Mouse (Mus musculus): ENCODE measurements around the gene Apobec2. TPM values are rescaled to one million over a fixed set of nuclear protein-coding genes. Genes with fewer than 3 reads are reported as not detected.
A peak's percentile ranks its signal among the peaks of the same experiment; 100 is the strongest.

Apobec2 gene
- total and polyA plus RNA-seq, 3 experiments, result 0.21 to 0.70 TPM; not detected in 1

GRCm38 (mm10) chr17:48410299-48410785, 22.4 kb downstream of the Apobec2 start:
- H3K9ac ChIP-seq (ENCODE audit: insufficient read depth, low read depth), result peak overlapping the region; percentile 97
- H3K27me3 ChIP-seq (replicated peaks), result no peaks in the 10 kb centered on the region
- peaks cover 46% of the 10 kb centered on the region for H3K79me2 ChIP-seq (replicated peaks; ENCODE audit: control insufficient read depth, extremely low read depth, insufficient read depth, poor library complexity, severe bottlenecking)
- DNase-seq (ENCODE audit: extremely low read depth), result no peak
- dilution Hi-C loops (cut with MboI; ENCODE audit: extremely low pct_ligation_motif_present, extremely low pct_unique_long_range_greater_than_20kb, low sequenced_read_pairs) (no loop called here), in situ Hi-C loops (cut with MboI; ENCODE audit: low pct_ligation_motif_present, low pct_unique_long_range_greater_than_20kb, low sequenced_read_pairs) (no loop called here)
- peak overlapping the region; percentile 61 to 93 (median 86) for H3K4me3 ChIP-seq (replicated peaks in 1 of 3; ENCODE audit: low read depth in 2 of 3, low read length in 2 of 3, poor library complexity in 1 of 3)
- TF ChIP-seq SIN3A (IDR thresholded peaks at IDR 0.05; ENCODE audit: low read length) (0 out of 2 replicates have a peak, but pooled peaks have one; percentile 14), ZKSCAN1 (IDR thresholded peaks at IDR 0.05; ENCODE audit: borderline replicate concordance, low read depth, low read length) (no peak), CHD1 (IDR thresholded peaks at IDR 0.05; ENCODE audit: low read depth, low read length) (0 out of 2 replicates have a peak, but pooled peaks have one; percentile 10)
- H3K9me3 ChIP-seq (replicated peaks; ENCODE audit: low read length), result no peaks in the 10 kb centered on the region
- H3K4me1 ChIP-seq (ENCODE audit: control insufficient read depth in 1 of 2, insufficient read depth in 2 of 2), result peaks cover 10 to 43% of the 10 kb centered on the region in 2 experiments
- peak overlapping the region; percentile 47 for H3K4me2 ChIP-seq (ENCODE audit: insufficient read depth, low read depth, poor library complexity, severe bottlenecking)
- peak overlapping the region; percentile 89 for H3K27ac ChIP-seq (ENCODE audit: insufficient read depth, low read depth)
- H3K36me3 ChIP-seq (replicated peaks in 1 of 2; ENCODE audit: control insufficient read depth in 1 of 2, insufficient read depth in 1 of 2, low read length in 1 of 2), result peaks cover 19 to 54% of the 10 kb centered on the region in 2 experiments

- H3K27ac ChIP-seq (ENCODE audit: insufficient read depth, low read depth), result peak within 1 kb of the TSS; percentile 97
- dilution Hi-C loops (cut with MboI; ENCODE audit: extremely low pct_ligation_motif_present, extremely low pct_unique_long_range_greater_than_20kb, low sequenced_read_pairs), result no loop called here
- H3K4me3 ChIP-seq (replicated peaks in 1 of 3; ENCODE audit: low read depth in 2 of 3, low read length in 2 of 3, poor library complexity in 1 of 3), result peak within 1 kb of the TSS; percentile 86 to 97 (median 93)
- H3K9ac ChIP-seq (ENCODE audit: insufficient read depth, low read depth), result peak within 1 kb of the TSS; percentile 97
- peaks cover 10 to 49% of the 10 kb centered on the region in 2 experiments for H3K4me1 ChIP-seq (ENCODE audit: control insufficient read depth in 1 of 2, insufficient read depth in 2 of 2)
- peaks cover 13 to 52% of the 10 kb centered on the region in 2 experiments for H3K36me3 ChIP-seq (replicated peaks in 1 of 2; ENCODE audit: control insufficient read depth in 1 of 2, insufficient read depth in 1 of 2, low read length in 1 of 2)
- H3K27me3 ChIP-seq (replicated peaks), result no peaks in the 10 kb centered on the region
- H3K9me3 ChIP-seq (replicated peaks; ENCODE audit: low read length), result no peaks in the 10 kb centered on the region
- in situ Hi-C loops (cut with MboI; ENCODE audit: low pct_ligation_motif_present, low pct_unique_long_range_greater_than_20kb, low sequenced_read_pairs), result no loop called here
- peak; percentile 100 for DNase-seq (ENCODE audit: extremely low read depth)
- H3K79me2 ChIP-seq (replicated peaks; ENCODE audit: control insufficient read depth, extremely low read depth, insufficient read depth, poor library complexity, severe bottlenecking), result peaks cover 50% of the 10 kb centered on the region
- H3K4me2 ChIP-seq (ENCODE audit: insufficient read depth, low read depth, poor library complexity, severe bottlenecking), result peak within 1 kb of the TSS; percentile 96
- TF ChIP-seq USF2 (conservative IDR thresholded peaks at IDR 0.05; ENCODE audit: low read depth, low read length), result no peak
- TF ChIP-seq EP300 (IDR thresholded peaks at IDR 0.05; ENCODE audit: low read length), result no peak
- TF ChIP-seq SIN3A (IDR thresholded peaks at IDR 0.05; ENCODE audit: low read length), result peak; percentile 84; the same call in 1 of the 2 replicates
- TF ChIP-seq KAT2A (IDR thresholded peaks at IDR 0.05; ENCODE audit: insufficient replicate concordance, low read length), result peak; percentile 75; the same call in 1 of the 2 replicates
- peak; percentile 83; the same call in 1 of the 2 replicates for TF ChIP-seq MYC (IDR thresholded peaks at IDR 0.05; ENCODE audit: low read depth, low read length)
- TF ChIP-seq UBTF (IDR thresholded peaks at IDR 0.05; ENCODE audit: low read depth, low read length), result peak; percentile 91; the same call in 1 of the 2 replicates
- TF ChIP-seq MXI1 (IDR thresholded peaks at IDR 0.05; ENCODE audit: low read depth, low read length), result peak; percentile 55; the same call in 1 of the 2 replicates
- TF ChIP-seq MEF2A (IDR thresholded peaks at IDR 0.05; ENCODE audit: borderline replicate concordance, low read depth, low read length), result peak; percentile 81; the same call in 1 of the 2 replicates
- no peak; the same call in 1 of the 2 replicates for TF ChIP-seq ZMIZ1 (IDR thresholded peaks at IDR 0.05; ENCODE audit: low read depth, low read length)
- no peak for TF ChIP-seq RAD21 (IDR thresholded peaks at IDR 0.05; ENCODE audit: low read depth, low read length)
- TF ChIP-seq RCOR1 (conservative IDR thresholded peaks at IDR 0.05; ENCODE audit: low read depth, low read length), result no peak
- TF ChIP-seq TCF12 (IDR thresholded peaks at IDR 0.05; ENCODE audit: low read depth, low read length), result peak; percentile 36
- TF ChIP-seq ZKSCAN1 (IDR thresholded peaks at IDR 0.05; ENCODE audit: borderline replicate concordance, low read depth, low read length), result no peak
- TF ChIP-seq CTCF (conservative IDR thresholded peaks at IDR 0.05 in 1 of 2, IDR thresholded peaks at IDR 0.05 in 1 of 2; ENCODE audit: low read depth in 2 of 2, low read length in 2 of 2), result no peak
- TF ChIP-seq USF1 (IDR thresholded peaks at IDR 0.05; ENCODE audit: low read depth, low read length), result no peak
- TF ChIP-seq JUND (conservative IDR thresholded peaks at IDR 0.05; ENCODE audit: low read depth, low read length), result no peak
- TF ChIP-seq BHLHE40 (IDR thresholded peaks at IDR 0.05; ENCODE audit: low read depth, low read length), result no peak
- TF ChIP-seq POLR2AphosphoS2 (IDR thresholded peaks at IDR 0.05; ENCODE audit: low read depth, low read length), result peak; percentile 12
- TF ChIP-seq CHD1 (IDR thresholded peaks at IDR 0.05; ENCODE audit: low read depth, low read length), result no peak
- peak; percentile 90 for TF ChIP-seq HCFC1 (IDR thresholded peaks at IDR 0.05; ENCODE audit: low read depth, low read length)
- no peak; the same call in 1 of the 2 replicates for TF ChIP-seq CHD2 (IDR thresholded peaks at IDR 0.05; ENCODE audit: low read length)
- no peak for TF ChIP-seq MAFK (IDR thresholded peaks at IDR 0.05; ENCODE audit: insufficient replicate concordance, low read length)
- TF ChIP-seq MAX (IDR thresholded peaks at IDR 0.05; ENCODE audit: low read length), result 0 out of 2 replicates have a peak, but pooled peaks have one; percentile 33
- TF ChIP-seq IRF4 (IDR thresholded peaks at IDR 0.05; ENCODE audit: low read depth, low read length), result peak; percentile 72
- peak; percentile 94 for TF ChIP-seq E2F4 (IDR thresholded peaks at IDR 0.05; ENCODE audit: insufficient replicate concordance, low read depth, low read length)
- peak; percentile 64 for TF ChIP-seq TBP (conservative IDR thresholded peaks at IDR 0.05; ENCODE audit: low read depth, low read length)
- TF ChIP-seq MAZ (IDR thresholded peaks at IDR 0.05; ENCODE audit: low read depth, low read length), result no peak; the same call in 1 of the 2 replicates
- no peak for TF ChIP-seq PAX5 (IDR thresholded peaks at IDR 0.05; ENCODE audit: low read length)
- no peak for TF ChIP-seq ZNF384 (IDR thresholded peaks at IDR 0.05; ENCODE audit: low read depth, low read length)
Observed at GRCm38 (mm10) chr17:48409380-48410298, 23.1 kb downstream of the Apobec2 start, which contains the start of the genes Nfya and Oard1. Gene Nfya (minus strand): TSS chr17:48409906. Gene Oard1 (plus strand): TSS chr17:48410014.
